Mouse (Mus musculus) stomach, postnatal 0 days (tissue): ENCODE measurements around the gene Acadl. TPM values are rescaled to one million over a fixed set of nuclear protein-coding genes. Genes with fewer than 3 reads are reported as not detected.
A peak's percentile ranks its signal among the peaks of the same experiment; 100 is the strongest.

ENCODE experiments used
- ATAC-seq: fragments of 200-750 bp; cut with Nextera tagmentation; 2 replicates; pipeline ENCODE4 v1.8.0; 2017; ENCODE audit not compliant: low FRiP score, low TSS enrichment
- DNase-seq: peaks from one replicate; pipeline ENCODE4 v3.0.0-alpha.2; 2016; ENCODE audit warnings: low spot score
- H3K27ac ChIP-seq: fragments of 300-500 bp; sonication (generic); replicated peaks from 2 replicates; pipeline ENCODE4 v1.5.1; 2014; ENCODE audit warnings: mild to moderate bottlenecking, control low read depth
- H3K27me3 ChIP-seq: fragments of 300-500 bp; sonication (generic); 2 replicates; pipeline ENCODE4 v1.6.1; 2014; ENCODE audit warnings: low read length; ENCODE audit not compliant: control insufficient read depth, insufficient read depth
- H3K36me3 ChIP-seq: fragments of 300-500 bp; sonication (generic); 2 replicates; pipeline ENCODE4 v1.6.1; 2014; ENCODE audit warnings: low read length, mixed read lengths; ENCODE audit not compliant: control insufficient read depth, insufficient read depth
- H3K4me1 ChIP-seq: fragments of 300-500 bp; sonication (generic); replicated peaks from 2 replicates; pipeline ENCODE4 v1.6.1; 2014; ENCODE audit warnings: antibody characterized with exemption; ENCODE audit not compliant: control insufficient read depth, insufficient read depth
- H3K4me2 ChIP-seq: fragments of 300-500 bp; sonication (generic); replicated peaks from 2 replicates; pipeline ENCODE4 v1.6.1; 2014; ENCODE audit warnings: low read depth, mild to moderate bottlenecking, control low read depth, moderate library complexity
- H3K4me3 ChIP-seq: fragments of 300-500 bp; sonication (generic); 2 replicates; pipeline ENCODE4 v1.5.1; 2014; ENCODE audit warnings: low read depth, low read length, control low read depth
- H3K9ac ChIP-seq: fragments of 300-500 bp; sonication (generic); 2 replicates; pipeline ENCODE4 v1.6.1; 2014; ENCODE audit warnings: mild to moderate bottlenecking, low read length, control low read depth, mixed read lengths
- H3K9me3 ChIP-seq: fragments of 300-500 bp; sonication (generic); 2 replicates; pipeline ENCODE4 v1.6.1; 2016; ENCODE audit warnings: low read length; ENCODE audit not compliant: control insufficient read depth
- CTCF ChIP-seq: IDR thresholded peaks from 2 replicates; pipeline ENCODE4 v1.5.1; 2016; ENCODE audit warnings: antibody characterized with exemption, low read depth, mild to moderate bottlenecking, moderate library complexity
- EP300 ChIP-seq: optimal IDR thresholded peaks from 2 replicates; pipeline ENCODE3; 2016; ENCODE audit warnings: antibody characterized with exemption
- WGBS: fragments of 180-500 bp; shearing (Covaris S2); extraction: QIAGEN DNeasy Blood & Tissue Kit; methylation state at CpG from one replicate; pipeline ENCODE4 v1.1.7; 2014; 5-methylcytosine and 5-hydroxymethylcytosine counted together
- polyA plus RNA-seq: library from polyadenylated mRNA; unstranded; fragments of >200 nt; fragmentation: Nextera tagmentation; extraction: Ambion mirVana; gene quantifications from 2 replicates; pipeline ENCODE4 v1.2.1, GENCODE M21; 2015

Acadl gene
- polyA plus RNA-seq, 1 experiment from 2014 or later = 232 TPM

GRCm38 (mm10) chr1:66871591-66871990 is 8.5 kb upstream of the Acadl start:
- ATAC-seq (no peak), DNase-seq (peak; percentile 22)
- H3K4me3 ChIP-seq = no peak overlapping the region
- H3K4me2 ChIP-seq = no peak overlapping the region
- no peaks in the 10 kb centered on the region for H3K4me1 ChIP-seq
- TF ChIP-seq CTCF (no peak), EP300 (no peak)
- H3K27me3 ChIP-seq = no peaks in the 10 kb centered on the region
- H3K36me3 ChIP-seq = no peaks in the 10 kb centered on the region
- H3K9me3 ChIP-seq = no peaks in the 10 kb centered on the region
- H3K27ac ChIP-seq = no peak overlapping the region
- 35% methylated on average over 7 of the region's 7 CpGs for WGBS
- no peak overlapping the region for H3K9ac ChIP-seq

- no peak overlapping the region for H3K4me3 ChIP-seq
- H3K27ac ChIP-seq = no peak overlapping the region
- H3K9ac ChIP-seq = no peak overlapping the region
- 69% methylated on average over 4 of the region's 4 CpGs for WGBS
- DNase-seq (no peak), ATAC-seq (no peak)
- no peaks in the 10 kb centered on the region for H3K9me3 ChIP-seq
- no peaks in the 10 kb centered on the region for H3K36me3 ChIP-seq
- H3K4me1 ChIP-seq = no peaks in the 10 kb centered on the region
- H3K27me3 ChIP-seq = no peaks in the 10 kb centered on the region
- TF ChIP-seq CTCF (no peak), EP300 (no peak)
- H3K4me2 ChIP-seq = no peak overlapping the region
Observed at GRCm38 (mm10) chr1:66865633-66866032, 2.6 kb upstream of the Acadl start.

GRCm38 (mm10) chr1:66863741-66864495 is 841 bp upstream of the Acadl start:
- H3K9me3 ChIP-seq = no peaks in the 10 kb centered on the region
- TF ChIP-seq CTCF = no peak
- TF ChIP-seq EP300 = no peak
- H3K9ac ChIP-seq = no peak overlapping the region
- DNase-seq (peak; percentile 33), ATAC-seq (no peak)
- 10% methylated on average over 9 of the region's 9 CpGs for WGBS
- H3K4me3 ChIP-seq = peak overlapping the region; percentile 92
- H3K27ac ChIP-seq = no peak overlapping the region; the same call in 1 of the 2 replicates
- H3K36me3 ChIP-seq = no peaks in the 10 kb centered on the region
- peak overlapping the region; percentile 65 for H3K4me2 ChIP-seq
- H3K27me3 ChIP-seq = no peaks in the 10 kb centered on the region
- no peaks in the 10 kb centered on the region for H3K4me1 ChIP-seq

- H3K36me3 ChIP-seq = no peaks in the 10 kb centered on the region
- TF ChIP-seq CTCF (no peak), EP300 (no peak)
- ATAC-seq (no peak), DNase-seq (peak; percentile 25)
- WGBS = 19% methylated on average over 14 of the region's 14 CpGs
- no peaks in the 10 kb centered on the region for H3K9me3 ChIP-seq
- H3K27ac ChIP-seq = peak overlapping the region; percentile 98
- H3K4me1 ChIP-seq = no peaks in the 10 kb centered on the region
- peak overlapping the region; percentile 65 for H3K4me2 ChIP-seq
- H3K9ac ChIP-seq = peak overlapping the region; percentile 96
- no peaks in the 10 kb centered on the region for H3K27me3 ChIP-seq
- H3K4me3 ChIP-seq = peak overlapping the region; percentile 92
Observed at GRCm38 (mm10) chr1:66861764-66862672, 1.1 kb downstream of the Acadl start.

- Histone ChIP-seq H3K4me2 (no peak overlapping the region), H3K9ac (no peak overlapping the region), H3K9me3 (0 out of 2 replicates have a peak, but pooled peaks cover 2% of the 10 kb centered on the region), H3K27me3 (no peaks in the 10 kb centered on the region), H3K36me3 (peaks cover 25% of the 10 kb centered on the region; the same call in 1 of the 2 replicates), H3K4me3 (no peak overlapping the region), H3K4me1 (no peaks in the 10 kb centered on the region), H3K27ac (no peak overlapping the region)
- ATAC-seq (no peak), DNase-seq (no peak)
- TF ChIP-seq CTCF (peak; percentile 70), EP300 (no peak)
- WGBS = 91% methylated on average over 4 of the region's 4 CpGs
Observed at GRCm38 (mm10) chr1:66847506-66847905, 15.6 kb downstream of the Acadl start.
